Mouse (Mus musculus): Measurements from ENCODE around the gene Ccl25.

DNA sequence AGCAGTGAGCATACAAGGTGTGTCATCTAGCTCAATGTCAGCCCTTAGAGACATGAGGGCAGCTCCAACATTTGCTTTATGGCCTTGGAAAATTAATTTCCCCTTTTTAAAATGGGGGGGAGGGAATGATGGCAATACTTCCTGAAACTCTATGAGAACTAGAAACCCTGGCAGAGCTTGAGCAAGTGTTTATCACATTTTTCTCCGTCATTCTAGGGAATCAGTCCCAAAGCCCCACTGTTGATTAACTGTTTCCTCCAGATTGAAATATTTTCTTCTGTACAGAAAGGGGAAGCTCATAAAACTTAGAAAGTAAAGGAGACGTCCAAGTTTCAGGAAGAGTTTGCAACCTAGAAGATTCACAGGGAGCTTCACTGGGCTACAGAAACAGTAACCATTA lies 10.7 kb downstream of the Ccl25 start:
- TF ChIP-seq GATA1 (IDR thresholded peaks at IDR 0.05; ENCODE audit: borderline replicate concordance, low read length) (no peak), FLI1 (IDR thresholded peaks at IDR 0.05; ENCODE audit: low read length) (no peak)
